Mouse (Mus musculus) cerebellum, adult 2 months (tissue): ENCODE results near the gene Mapk11.

Source experiments
- CTCF ChIP-seq: fragments of 200-500 bp; IDR thresholded peaks from 2 replicates; pipeline ENCODE4 v1.5.1; 2011; ENCODE audit warnings: low read depth, mild to moderate bottlenecking, control low read depth, low read length, moderate library complexity, borderline replicate concordance; ENCODE audit not compliant: insufficient read depth
- POLR2A ChIP-seq: fragments of 200-500 bp; IDR thresholded peaks from 2 replicates; pipeline ENCODE4 v1.6.1; 2011; ENCODE audit warnings: low read length, control low read depth, borderline replicate concordance; ENCODE audit not compliant: insufficient read depth

DNA sequence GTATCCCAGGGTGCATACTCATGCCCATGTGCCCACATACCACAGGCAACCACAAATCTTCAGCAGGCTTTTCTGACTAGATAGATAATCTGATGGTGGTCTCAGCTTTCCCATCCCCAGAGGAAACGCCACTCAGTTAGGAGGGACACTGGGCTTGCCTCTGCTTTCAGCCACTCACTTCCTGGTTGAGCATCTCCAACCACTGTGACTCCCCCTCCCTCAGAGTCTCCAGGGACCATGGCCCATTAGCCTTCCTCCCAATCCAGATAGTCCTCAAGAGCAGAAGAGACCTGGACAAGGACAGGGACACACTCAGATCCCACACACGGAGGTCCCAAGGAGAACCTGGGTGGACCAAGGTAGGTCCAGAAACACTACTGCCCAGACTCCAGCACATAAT, 6.3 kb downstream of the Mapk11 start:
- TF ChIP-seq POLR2A (no peak), CTCF (no peak)
